In the genomic region with DNA sequence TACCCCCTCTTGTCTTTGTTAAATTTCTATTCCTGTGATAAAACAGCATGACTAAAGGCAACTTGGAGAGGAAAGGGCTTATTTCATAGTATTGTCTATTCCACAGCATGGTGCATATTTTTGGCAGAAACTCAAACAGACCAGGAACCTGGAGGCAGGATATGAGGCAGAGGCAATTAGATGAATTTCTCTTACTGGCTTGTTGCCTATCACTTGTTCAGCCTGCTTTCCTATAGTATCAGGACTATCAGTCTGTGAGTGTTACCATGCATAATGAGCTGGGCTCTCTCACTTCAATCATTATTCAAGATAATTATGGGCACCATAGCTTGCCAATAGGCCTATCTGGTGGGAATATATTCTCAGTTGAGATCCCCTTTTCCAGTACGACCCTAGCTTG, we compare ENCODE assay signal across 15 mouse cellular contexts.
"Had no signal": no experiment of that assay in that cellular context is flagged by ENCODE, and none has a peak within 500 bp of the region (broad histone marks: within the 10 kb centered on the region; RNA-seq: fewer than 3 reads in every experiment).

No protein-coding gene starts in this region.

- H3K27me3 ChIP-seq: neural tube, embryonic 15.5 days; stomach, embryonic 15.5 days had no signal

- H3K27ac ChIP-seq: neural tube, embryonic 15.5 days; stomach, embryonic 15.5 days; stomach, postnatal 0 days had no signal

- H3K9me3 ChIP-seq: neural tube, embryonic 15.5 days; stomach, embryonic 15.5 days had no signal

- H3K9ac ChIP-seq: neural tube, embryonic 15.5 days; stomach, embryonic 15.5 days had no signal

- H3K4me2 ChIP-seq: neural tube, embryonic 15.5 days; stomach, embryonic 15.5 days had no signal

- H3K4me1 ChIP-seq: neural tube, embryonic 15.5 days; stomach, embryonic 15.5 days had no signal

- H3K36me3 ChIP-seq: neural tube, embryonic 15.5 days; stomach, embryonic 15.5 days had no signal

- H3K4me3 ChIP-seq: neural tube, embryonic 15.5 days; stomach, embryonic 15.5 days had no signal

- DNase-seq: retina, postnatal 1 day; right cerebral cortex, adult 18-20 months; right cerebral cortex, postnatal 14 days; right cerebral cortex, postnatal 25 days; right cerebral cortex, postnatal 4 days; spleen, adult 18-20 months; thymus, adult 18-20 months; thymus, adult 2 months; thymus, postnatal 14 days; thymus, postnatal 25 days; thymus, postnatal 36 days; thymus, postnatal 4 days had no signal
